Mouse (Mus musculus): Measurements from ENCODE around the gene Chac2.
"Not testable (repeated sequence)": the region's sequence is repeated elsewhere in the genome, so short reads cannot be mapped to it uniquely, and the experiment has no call there.

The Chac2 gene

DNA sequence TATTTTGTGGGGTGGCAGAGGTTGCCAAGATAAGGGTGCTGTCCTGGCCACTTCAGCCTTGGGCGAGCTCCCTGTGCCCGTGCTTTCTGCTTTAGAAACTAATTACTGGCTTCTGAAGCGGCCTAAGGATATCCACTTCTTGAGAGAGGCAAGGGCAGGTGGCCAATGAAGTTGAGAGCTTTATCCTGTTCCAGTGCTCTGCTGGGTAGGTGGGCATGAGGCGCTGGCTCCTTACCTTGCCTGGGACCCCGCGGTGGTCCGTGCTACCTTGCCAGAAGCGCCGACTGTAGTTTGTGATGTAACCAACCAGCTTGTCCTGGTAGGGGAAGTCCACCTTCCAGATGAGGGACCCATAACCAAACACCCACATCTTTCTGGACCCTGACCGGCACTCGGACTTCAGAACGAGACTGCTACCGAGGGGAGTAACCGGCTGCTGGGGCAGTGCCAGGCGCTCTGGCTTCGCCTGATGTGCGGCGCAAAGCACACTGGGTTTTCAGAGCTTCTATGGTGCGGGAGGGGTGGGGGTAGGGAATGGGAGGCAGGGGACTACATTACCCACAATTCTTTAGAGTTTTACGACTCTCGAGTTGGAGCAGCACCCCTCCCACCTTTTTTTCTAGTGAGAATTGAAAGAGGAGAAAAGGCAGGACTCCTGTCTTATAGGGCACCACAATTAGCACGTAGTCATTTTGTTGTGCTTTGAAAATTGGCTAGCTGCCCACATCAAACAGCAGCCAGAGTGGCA is at the start of gene Chac2:
Chac2 (minus strand) TSS at position 474 of the 748 bp plus-strand sequence.
- DNase-seq (ENCODE audit: low spot score in 2 of 2): peak; percentile 93 to 94

- DNase-seq (ENCODE audit: low spot score in 2 of 2): no peak
These were observed 48.8 kb upstream of the Chac2 start for GRCm38 (mm10) chr11:31034958-31035357.

DNA sequence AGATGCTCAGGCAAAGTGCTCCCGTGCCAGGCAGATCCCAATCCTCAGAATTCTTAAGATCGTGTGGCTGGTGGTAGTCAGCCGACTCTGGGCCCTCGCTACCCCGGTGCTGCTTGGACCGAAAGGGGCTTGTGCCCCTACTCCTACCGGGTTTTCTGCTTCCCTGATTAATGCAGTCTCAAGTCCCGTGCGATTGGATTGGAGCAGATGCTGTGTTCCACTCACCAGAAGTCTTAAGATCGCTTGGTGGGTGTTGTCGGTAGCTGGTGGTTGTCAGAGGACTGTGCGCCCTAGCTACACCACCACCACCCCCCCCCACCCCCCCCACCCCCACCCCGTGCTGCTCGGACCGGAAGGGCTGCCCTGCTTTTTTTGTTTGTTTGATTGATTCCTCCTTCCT is 31.3 kb upstream of the Chac2 start:
- DNase-seq (ENCODE audit: low spot score in 2 of 2): not testable (repeated sequence)

- not testable (repeated sequence) for DNase-seq (ENCODE audit: low spot score in 2 of 2)
These were observed 23.5 kb upstream of the Chac2 start for GRCm38 (mm10) chr11:31009668-31010067.

DNA sequence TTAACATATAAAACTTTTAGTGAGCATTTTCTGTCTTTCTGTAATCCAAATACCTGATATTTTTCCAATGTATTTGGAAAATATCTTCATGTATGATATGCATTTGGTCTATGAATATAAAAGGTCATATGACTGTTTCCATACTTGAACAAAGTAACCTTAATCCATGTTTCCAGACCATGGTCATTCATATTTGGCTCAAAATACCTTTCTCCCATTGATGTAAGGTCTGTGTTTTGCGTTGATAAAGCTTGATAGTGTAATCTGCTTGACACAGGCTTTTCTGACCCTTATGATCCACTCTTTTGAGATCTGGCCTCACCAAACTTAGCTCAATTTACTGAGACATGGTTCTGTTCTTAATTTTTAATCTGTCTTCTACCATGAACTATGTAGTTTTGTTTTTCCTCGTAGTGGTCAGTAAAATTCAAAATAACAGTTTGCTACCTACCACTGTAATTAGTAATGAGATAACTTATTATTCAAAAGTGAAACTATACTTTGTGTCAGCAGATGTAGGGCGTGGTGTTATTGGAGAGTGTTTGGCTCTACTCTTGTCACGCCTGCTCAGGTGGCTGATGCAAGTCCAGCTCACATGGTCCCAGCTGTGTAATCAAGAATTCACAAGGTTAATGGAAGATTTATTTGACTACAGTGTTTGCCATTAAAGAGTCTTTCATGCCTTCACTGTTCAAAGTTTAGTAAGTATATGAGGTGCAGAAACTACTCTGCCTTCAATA is 15.2 kb upstream of the Chac2 start:
- no peak for DNase-seq (ENCODE audit: low spot score in 2 of 2)

DNA sequence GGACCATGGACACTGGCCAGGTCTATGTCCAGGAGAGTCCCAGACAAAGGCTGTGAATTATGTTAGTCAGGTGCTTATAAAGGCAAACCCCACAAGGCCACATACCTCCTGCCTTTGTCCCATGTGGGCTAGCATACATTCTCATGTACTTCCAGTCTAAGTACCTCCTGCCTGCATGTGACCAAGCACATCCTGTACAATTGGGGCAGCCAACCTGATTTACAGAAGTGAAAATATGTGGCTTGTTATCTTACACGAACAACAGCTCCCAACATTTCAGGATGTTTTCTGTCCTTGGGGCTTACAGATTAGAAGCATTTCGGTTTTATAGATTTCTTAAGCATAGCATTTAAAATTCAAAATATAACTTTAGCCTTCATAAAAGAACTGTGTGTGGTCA is 13.9 kb upstream of the Chac2 start:
- no peak for DNase-seq (ENCODE audit: low spot score in 2 of 2)

DNA sequence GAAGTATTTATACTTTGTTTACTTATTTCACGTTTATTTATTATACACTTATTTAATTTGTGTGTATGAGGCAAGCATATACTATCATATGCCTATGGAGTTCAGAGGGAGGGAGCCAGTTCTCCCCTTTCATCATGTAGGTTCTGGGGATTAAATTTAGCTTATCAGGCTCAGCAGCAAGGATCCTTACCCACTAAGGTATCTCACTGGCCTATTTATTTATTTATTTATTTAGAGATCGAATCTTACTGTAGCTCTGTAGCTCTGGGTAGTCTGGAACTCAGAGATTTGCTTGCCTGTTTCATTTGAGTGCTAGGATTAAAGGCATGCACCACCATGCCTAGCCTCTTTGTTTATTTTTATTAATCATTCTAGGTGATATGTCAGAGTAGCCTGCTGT is 12.6 kb upstream of the Chac2 start:
- no peak for DNase-seq (ENCODE audit: low spot score in 2 of 2)

DNA sequence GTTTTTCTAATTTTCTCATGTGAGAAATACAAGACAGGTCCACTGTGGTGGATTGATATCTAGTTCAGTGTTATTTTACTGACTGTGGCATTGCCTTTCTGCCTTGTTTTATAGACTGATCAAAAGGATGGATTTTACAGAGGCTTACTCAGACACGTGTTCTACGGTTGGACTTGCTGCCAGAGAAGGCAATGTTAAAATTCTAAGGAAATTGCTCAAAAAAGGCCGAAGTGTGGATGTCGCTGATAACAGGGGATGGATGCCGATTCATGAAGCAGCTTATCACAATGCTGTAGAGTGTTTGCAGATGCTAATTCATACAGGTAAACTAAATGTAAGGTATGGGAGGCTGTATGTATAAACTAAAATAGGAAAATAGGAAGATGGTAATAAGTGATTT is 12.0 kb upstream of the Chac2 start:
- no peak for DNase-seq (ENCODE audit: low spot score in 2 of 2)

DNA sequence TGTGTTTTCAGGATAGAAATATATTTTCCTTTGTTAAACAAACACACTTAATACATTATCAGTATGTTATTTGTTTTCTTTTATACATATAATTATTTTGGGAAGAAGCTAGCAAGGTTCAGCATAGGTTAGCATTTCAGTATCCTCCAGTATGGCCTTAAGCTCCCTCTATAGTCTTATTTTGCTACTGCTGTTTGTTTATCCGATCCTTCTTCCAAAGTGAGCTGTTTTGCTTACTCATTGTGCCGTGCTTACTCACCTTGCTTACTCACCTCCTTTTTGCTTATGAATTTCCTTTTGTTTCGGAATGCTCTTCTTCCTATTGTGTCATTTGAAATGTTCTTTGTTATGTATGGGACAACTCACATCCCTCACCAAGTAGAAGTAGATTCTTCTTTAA is 10.5 kb upstream of the Chac2 start:
- no peak for DNase-seq (ENCODE audit: low spot score in 2 of 2)

GRCm38 (mm10) chr11:30986625-30987017 is 471 bp upstream of the Chac2 start:
- DNase-seq (ENCODE audit: low spot score in 2 of 2): no peak

- no peak for DNase-seq (ENCODE audit: low spot score in 2 of 2)
These were observed 913 bp downstream of the Chac2 start for GRCm38 (mm10) chr11:30985237-30985636.

- DNase-seq (ENCODE audit: low spot score in 2 of 2): peak; percentile 94 to 95
These were observed 31.8 kb downstream of the Chac2 start, which contains the start of gene Erlec1 for GRCm38 (mm10) chr11:30954279-30954725. Erlec1 (minus strand) TSS chr11:30954335.

DNA sequence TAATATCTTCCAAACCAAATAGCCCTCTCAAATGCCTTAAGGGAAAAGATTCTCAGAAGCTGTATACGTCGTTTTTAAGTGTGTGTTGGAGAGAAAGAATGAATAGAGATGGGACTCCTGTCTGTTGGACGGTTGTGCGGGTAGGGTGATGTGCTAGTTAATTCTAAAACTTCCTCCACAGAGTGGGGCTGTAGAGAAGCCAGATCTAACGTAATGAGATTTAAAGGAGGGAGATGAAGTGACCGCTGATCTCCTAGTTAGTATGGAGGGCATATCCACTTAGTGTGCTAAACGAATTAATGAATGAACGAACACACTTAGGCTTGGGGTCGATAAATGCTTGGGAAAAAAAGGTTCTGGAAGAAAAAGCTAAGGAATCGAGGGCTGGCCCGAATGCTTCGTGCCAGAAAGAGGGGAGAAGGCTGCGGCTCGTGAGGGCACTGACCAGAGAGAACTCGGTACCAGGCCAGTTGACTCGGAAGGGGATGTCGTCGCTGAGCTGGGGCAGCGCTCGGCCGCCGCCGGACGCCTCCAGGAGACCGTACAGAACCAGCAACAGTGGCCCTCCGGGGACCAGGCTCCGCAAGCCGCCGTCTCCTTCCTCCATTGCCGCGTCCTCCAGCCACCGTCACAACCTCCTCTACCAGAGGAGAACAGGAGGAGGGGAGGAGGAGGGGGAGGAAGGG is 32.5 kb downstream of the Chac2 start:
- DNase-seq (ENCODE audit: low spot score in 2 of 2): peak; percentile 41 to 52

GRCm38 (mm10) chr11:30952829-30953228 is 33.3 kb downstream of the Chac2 start:
- no peak for DNase-seq (ENCODE audit: low spot score in 2 of 2)

GRCm38 (mm10) chr11:30943522-30943921 is 42.6 kb downstream of the Chac2 start:
- peak in 1 of 2 experiments; percentile 29 for DNase-seq (ENCODE audit: low spot score in 2 of 2)

GRCm38 (mm10) chr11:30928498-30928897 is 57.7 kb downstream of the Chac2 start:
- no peak for DNase-seq (ENCODE audit: low spot score in 2 of 2)

- DNase-seq (ENCODE audit: low spot score in 2 of 2): no peak
These were observed 58.1 kb downstream of the Chac2 start for GRCm38 (mm10) chr11:30928079-30928478.
